Mouse (Mus musculus): ENCODE data around the gene Ush2a.
A peak's percentile ranks its signal among the peaks of the same experiment; 100 is the strongest.

Gene Ush2a

GRCm38 (mm10) chr1:188906175-188906574 is 644.4 kb downstream of the Ush2a start:
- no peak for DNase-seq

GRCm38 (mm10) chr1:188910656-188911055 is 648.8 kb downstream of the Ush2a start:
- DNase-seq = peak; percentile 61

GRCm38 (mm10) chr1:188919946-188920345 is 658.1 kb downstream of the Ush2a start:
- DNase-seq = no peak

GRCm38 (mm10) chr1:188937246-188937780 is 675.5 kb downstream of the Ush2a start:
- DNase-seq = no peak

- no peak for DNase-seq
Measured at GRCm38 (mm10) chr1:188945326-188945725, 683.5 kb downstream of the Ush2a start.

GRCm38 (mm10) chr1:188946849-188947248 is 685.0 kb downstream of the Ush2a start:
- DNase-seq = no peak

GRCm38 (mm10) chr1:188947794-188948193 is 686.0 kb downstream of the Ush2a start:
- DNase-seq = no peak

GRCm38 (mm10) chr1:188948276-188948675 is 686.5 kb downstream of the Ush2a start:
- DNase-seq = no peak

GRCm38 (mm10) chr1:188951091-188951490 is 689.3 kb downstream of the Ush2a start:
- no peak for DNase-seq

GRCm38 (mm10) chr1:188952501-188952900 is 690.7 kb downstream of the Ush2a start:
- no peak for DNase-seq

GRCm38 (mm10) chr1:188973078-188973477 is 711.3 kb downstream of the Ush2a start:
- DNase-seq = no peak

- no peak for DNase-seq
Measured at GRCm38 (mm10) chr1:188973926-188974325, 712.1 kb downstream of the Ush2a start.

GRCm38 (mm10) chr1:188980050-188980449 is 718.2 kb downstream of the Ush2a start:
- no peak for DNase-seq

- DNase-seq = no peak
Measured at GRCm38 (mm10) chr1:188993218-188993617, 731.4 kb downstream of the Ush2a start.

- no peak for DNase-seq
Measured at GRCm38 (mm10) chr1:188997921-188998320, 736.1 kb downstream of the Ush2a start.

- DNase-seq = no peak
Measured at GRCm38 (mm10) chr1:188999981-189000380, 738.2 kb downstream of the Ush2a start.

GRCm38 (mm10) chr1:189001815-189002214 is 740.0 kb downstream of the Ush2a start:
- DNase-seq = no peak

- no peak for DNase-seq
Measured at GRCm38 (mm10) chr1:189004774-189005173, 743.0 kb downstream of the Ush2a start.

GRCm38 (mm10) chr1:189006267-189006666 is 744.4 kb downstream of the Ush2a start:
- DNase-seq = no peak

- DNase-seq = no peak
Measured at GRCm38 (mm10) chr1:189006826-189007225, 745.0 kb downstream of the Ush2a start.

GRCm38 (mm10) chr1:189007239-189007979 is 745.6 kb downstream of the Ush2a start, which contains the start of gene Kctd3:
Kctd3 (minus strand) TSS chr1:189007841.
- peak; percentile 99 for DNase-seq

GRCm38 (mm10) chr1:189007980-189008324 is 746.1 kb downstream of the Ush2a start:
- DNase-seq = no peak

- DNase-seq = no peak
Measured at GRCm38 (mm10) chr1:189010671-189011070, 748.8 kb downstream of the Ush2a start.

- DNase-seq = peak; percentile 68
Measured at GRCm38 (mm10) chr1:189012846-189013586, 751.2 kb downstream of the Ush2a start.

Data from heart, adult 11 months (tissue).